Mouse (Mus musculus): ENCODE results near the gene B4galnt2. TPM values are rescaled to one million over a fixed set of nuclear protein-coding genes. Genes with fewer than 3 reads are reported as not detected.

B4galnt2 gene
- total RNA-seq, 2 experiments from 2014 or later = not detected

- no peak for DNase-seq (ENCODE audit: low spot score)
- intact Hi-C loops (cut with DNase I) = loop anchor here (1.0 to 10.0 kb wide), 2 partner anchors 24 to 145 kb away; no protein-coding TSS in a partner anchor
Observed at GRCm38 (mm10) chr11:95829526-95830050, 85.1 kb downstream of the B4galnt2 start.

GRCm38 (mm10) chr11:95828181-95828964 is 86.3 kb downstream of the B4galnt2 start:
- no peak for DNase-seq (ENCODE audit: low spot score)
- intact Hi-C loops (cut with DNase I) = loop anchor here (10.0 kb wide), 1 partner anchor 144 kb away; no protein-coding TSS in a partner anchor

GRCm38 (mm10) chr11:95827464-95828085 is 87.1 kb downstream of the B4galnt2 start:
- intact Hi-C loops (cut with DNase I) = loop anchor here (10.0 kb wide), 1 partner anchor 143 kb away; no protein-coding TSS in a partner anchor
- DNase-seq (ENCODE audit: low spot score) = no peak

- intact Hi-C loops (cut with DNase I) = loop anchor here (10.0 kb wide), 1 partner anchor 142 kb away; no protein-coding TSS in a partner anchor
- no peak for DNase-seq (ENCODE audit: low spot score)
Observed at GRCm38 (mm10) chr11:95827168-95827447, 87.6 kb downstream of the B4galnt2 start.

- no peak for DNase-seq (ENCODE audit: low spot score)
- intact Hi-C loops (cut with DNase I) = loop anchor here (10.0 kb wide), 1 partner anchor 142 kb away; no protein-coding TSS in a partner anchor
Observed at GRCm38 (mm10) chr11:95826317-95827167, 88.1 kb downstream of the B4galnt2 start.

- intact Hi-C loops (cut with DNase I) = loop anchor here (2.0 to 10.0 kb wide), 3 partner anchors 31 to 141 kb away; no protein-coding TSS in a partner anchor
- no peak for DNase-seq (ENCODE audit: low spot score)
Observed at GRCm38 (mm10) chr11:95825625-95826024, 89.1 kb downstream of the B4galnt2 start.

GRCm38 (mm10) chr11:95824877-95825243 is 89.8 kb downstream of the B4galnt2 start:
- DNase-seq (ENCODE audit: low spot score) = peak; percentile 66
- intact Hi-C loops (cut with DNase I) = loop anchor here (2.0 to 10.0 kb wide), 3 partner anchors 30 to 140 kb away; no protein-coding TSS in a partner anchor

- intact Hi-C loops (cut with DNase I) = loop anchor here (2.0 to 10.0 kb wide), 3 partner anchors 29 to 139 kb away; no protein-coding TSS in a partner anchor
- DNase-seq (ENCODE audit: low spot score) = peak; percentile 90
Observed at GRCm38 (mm10) chr11:95824071-95824876, 90.4 kb downstream of the B4galnt2 start, which contains the start of gene Phospho1. Gene Phospho1, plus strand, starts transcription at chr11:95824499.

- no peak for DNase-seq (ENCODE audit: low spot score)
- intact Hi-C loops (cut with DNase I) = loop anchor here (10.0 kb wide), 1 partner anchor 138 kb away; no protein-coding TSS in a partner anchor
Observed at GRCm38 (mm10) chr11:95822437-95822836, 92.3 kb downstream of the B4galnt2 start.

GRCm38 (mm10) chr11:95821511-95821910 is 93.2 kb downstream of the B4galnt2 start:
- no peak for DNase-seq (ENCODE audit: low spot score)
- intact Hi-C loops (cut with DNase I) = loop anchor here (10.0 kb wide), 1 partner anchor 137 kb away; no protein-coding TSS in a partner anchor

GRCm38 (mm10) chr11:95819138-95819537 is 95.6 kb downstream of the B4galnt2 start:
- no peak for DNase-seq (ENCODE audit: low spot score)
- intact Hi-C loops (cut with DNase I) = no loop called here

Small RNAs within 50 kb of the gene (microRNA-seq; reads per million reads assigned to microRNA genes)
- gene Mir3063 = not detected

Other genes with a start within 250 kb of the B4galnt2 start
- 100 to 1,000 TPM; 384 to 423 TPM for gene Phb, start 247.9 kb downstream of the B4galnt2 start, total RNA-seq (2021)
- gene Zfp652, start 202.2 kb downstream of the B4galnt2 start, total RNA-seq (2021) = 10 to 100 TPM; 48.2 to 49.2 TPM
- gene B130006D01Rik, start 191.3 kb downstream of the B4galnt2 start, total RNA-seq (2021) = under 1 TPM; 0.34 to 0.47 TPM
- 100 to 1,000 TPM; 174 to 181 TPM for gene Phospho1, start 90.4 kb downstream of the B4galnt2 start, total RNA-seq (2021)
- gene Gngt2, start 77.7 kb downstream of the B4galnt2 start, total RNA-seq (2021) = 10 to 100 TPM; 20.6 to 21.9 TPM
- 10 to 100 TPM in 1 of 2 experiments, 1 to 10 TPM in 1; 8.8 to 10.4 TPM for gene Abi3, start 72.4 kb downstream of the B4galnt2 start, total RNA-seq (2021)
- gene Igf2bp1, start 91.0 kb upstream of the B4galnt2 start, total RNA-seq (2021) = under 1 TPM; 0.23 to 0.25 TPM
- not detected for gene Gip, start 109.7 kb upstream of the B4galnt2 start, total RNA-seq (2021)
- gene Snf8, start 120.0 kb upstream of the B4galnt2 start, total RNA-seq (2021) = 10 to 100 TPM; 45.7 to 46.9 TPM
- gene Ube2z, start 150.5 kb upstream of the B4galnt2 start, total RNA-seq (2021) = 10 to 100 TPM; 29.0 to 32.2 TPM
- 1,000 to 10,000 TPM; 3,505 to 3,833 TPM for gene Atp5g1, start 160.8 kb upstream of the B4galnt2 start, total RNA-seq (2021)
- not detected for gene Calcoco2, start 197.1 kb upstream of the B4galnt2 start, total RNA-seq (2021)
- gene Ttll6, start 218.9 kb upstream of the B4galnt2 start, total RNA-seq (2021) = not detected